Mouse (Mus musculus): Measurements from ENCODE around the gene Erc2. TPM values are rescaled to one million over a fixed set of nuclear protein-coding genes. Genes with fewer than 3 reads are reported as not detected.

Erc2 gene
- total and polyA plus RNA-seq, 2 experiments from 2014 or later = 0.11 to 1.7 TPM

DNA sequence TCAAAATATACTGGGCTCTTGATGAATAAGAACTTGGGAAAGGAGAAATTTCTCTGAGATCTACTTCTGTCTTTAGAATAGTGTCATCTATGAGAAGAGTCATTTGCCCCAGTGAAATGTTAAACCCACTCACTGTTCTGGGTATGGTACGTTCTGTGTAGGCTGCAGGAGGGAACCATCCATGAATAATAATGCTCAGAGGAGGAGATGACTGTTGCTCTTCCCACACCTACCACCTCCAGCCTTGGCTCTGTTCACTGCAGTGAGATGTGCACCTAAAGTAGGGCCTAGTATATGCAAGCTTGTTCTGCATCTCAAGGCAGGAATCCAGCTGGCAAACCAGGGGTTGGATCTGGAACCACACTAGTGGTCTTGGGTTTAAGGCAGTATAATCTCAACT is 353.4 kb downstream of the Erc2 start:
- Histone ChIP-seq H3K36me3 (replicated peaks; ENCODE audit: control insufficient read depth, insufficient read depth, low read length) (no peaks in the 10 kb centered on the region), H3K4me1 (ENCODE audit: control insufficient read depth, insufficient read depth) (no peaks in the 10 kb centered on the region), H3K27ac (ENCODE audit: low read depth) (no peak overlapping the region), H3K4me2 (ENCODE audit: low read depth, low read length) (no peak overlapping the region), H3K9ac (replicated peaks; ENCODE audit: low read depth, low read length) (no peak overlapping the region), H3K27me3 (ENCODE audit: control insufficient read depth, insufficient read depth, low read length) (no peaks in the 10 kb centered on the region), H3K9me3 (replicated peaks; ENCODE audit: control insufficient read depth, low read length) (no peaks in the 10 kb centered on the region), H3K4me3 (ENCODE audit: low read depth, low read length) (no peak overlapping the region)
- ATAC-seq (ENCODE audit: insufficient read depth, low read depth) (no peak), DNase-seq (ENCODE audit: low spot score) (no peak)
- 76% methylated on average over 1 of the region's 1 CpGs for WGBS
- TF ChIP-seq CTCF (IDR thresholded peaks at IDR 0.05; ENCODE audit: low read depth) (no peak), EP300 (IDR thresholded peaks at IDR 0.05; ENCODE audit: low read depth) (no peak)

DNA sequence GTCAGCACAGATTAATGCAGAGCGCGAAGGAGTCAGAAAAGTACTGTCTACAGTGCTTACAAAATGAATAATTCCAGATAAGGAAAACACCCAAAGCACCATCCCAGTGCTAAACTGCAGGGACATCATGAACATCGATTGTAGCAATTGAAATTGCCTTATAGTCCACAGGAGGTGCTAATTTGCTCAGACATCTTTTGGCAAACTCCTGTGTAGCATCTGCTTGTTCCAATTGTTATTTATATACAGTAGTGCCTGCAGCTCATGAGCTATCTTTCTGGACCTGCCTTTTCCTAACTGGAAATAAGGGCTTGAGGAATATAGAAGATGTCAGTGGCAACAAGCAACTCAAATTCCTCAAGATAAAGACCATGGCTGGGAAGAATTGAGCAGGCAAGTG is 362.5 kb downstream of the Erc2 start:
- H3K4me1 ChIP-seq (ENCODE audit: control insufficient read depth, insufficient read depth) = no peaks in the 10 kb centered on the region
- ATAC-seq (ENCODE audit: insufficient read depth, low read depth) = no peak
- no peak overlapping the region for H3K27ac ChIP-seq (ENCODE audit: low read depth)
- TF ChIP-seq CTCF (IDR thresholded peaks at IDR 0.05; ENCODE audit: low read depth) (no peak), EP300 (IDR thresholded peaks at IDR 0.05; ENCODE audit: low read depth) (no peak)
- H3K4me2 ChIP-seq (ENCODE audit: low read depth, low read length) = no peak overlapping the region
- no peak overlapping the region for H3K9ac ChIP-seq (replicated peaks; ENCODE audit: low read depth, low read length)
- no peaks in the 10 kb centered on the region for H3K27me3 ChIP-seq (ENCODE audit: control insufficient read depth, insufficient read depth, low read length)
- no peak overlapping the region for H3K4me3 ChIP-seq (ENCODE audit: low read depth, low read length)
- DNase-seq (ENCODE audit: low spot score) = no peak
- H3K9me3 ChIP-seq (replicated peaks; ENCODE audit: control insufficient read depth, low read length) = no peaks in the 10 kb centered on the region
- WGBS = 69% methylated on average over 3 of the region's 3 CpGs
- no peaks in the 10 kb centered on the region for H3K36me3 ChIP-seq (replicated peaks; ENCODE audit: control insufficient read depth, insufficient read depth, low read length)

DNA sequence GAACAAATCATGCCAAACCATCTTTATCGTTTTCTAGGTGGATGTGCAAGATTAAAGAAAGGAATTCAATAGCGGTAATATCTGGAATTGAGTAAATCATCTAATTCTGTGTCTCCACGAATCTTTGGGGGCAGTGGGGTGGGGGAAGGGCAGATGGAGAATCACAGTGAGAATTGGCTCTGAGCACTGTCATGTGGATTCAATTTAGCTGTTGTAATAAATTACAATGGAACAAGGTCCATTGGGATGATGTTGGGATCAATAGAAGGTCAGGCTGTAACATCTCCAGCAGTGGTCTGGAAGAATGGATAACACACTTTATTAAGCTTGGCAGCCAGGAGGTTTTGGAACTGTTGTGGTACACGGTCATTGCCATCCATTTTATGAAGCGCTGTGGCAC is 363.0 kb downstream of the Erc2 start:
- H3K4me2 ChIP-seq (ENCODE audit: low read depth, low read length) = no peak overlapping the region
- 79% methylated on average over 5 of the region's 5 CpGs for WGBS
- H3K27me3 ChIP-seq (ENCODE audit: control insufficient read depth, insufficient read depth, low read length) = no peaks in the 10 kb centered on the region
- DNase-seq (ENCODE audit: low spot score) (no peak), ATAC-seq (ENCODE audit: insufficient read depth, low read depth) (no peak)
- H3K27ac ChIP-seq (ENCODE audit: low read depth) = no peak overlapping the region
- TF ChIP-seq CTCF (IDR thresholded peaks at IDR 0.05; ENCODE audit: low read depth) (no peak), EP300 (IDR thresholded peaks at IDR 0.05; ENCODE audit: low read depth) (no peak)
- H3K4me3 ChIP-seq (ENCODE audit: low read depth, low read length) = no peak overlapping the region
- H3K9me3 ChIP-seq (replicated peaks; ENCODE audit: control insufficient read depth, low read length) = no peaks in the 10 kb centered on the region
- no peaks in the 10 kb centered on the region for H3K36me3 ChIP-seq (replicated peaks; ENCODE audit: control insufficient read depth, insufficient read depth, low read length)
- no peaks in the 10 kb centered on the region for H3K4me1 ChIP-seq (ENCODE audit: control insufficient read depth, insufficient read depth)
- no peak overlapping the region for H3K9ac ChIP-seq (replicated peaks; ENCODE audit: low read depth, low read length)

DNA sequence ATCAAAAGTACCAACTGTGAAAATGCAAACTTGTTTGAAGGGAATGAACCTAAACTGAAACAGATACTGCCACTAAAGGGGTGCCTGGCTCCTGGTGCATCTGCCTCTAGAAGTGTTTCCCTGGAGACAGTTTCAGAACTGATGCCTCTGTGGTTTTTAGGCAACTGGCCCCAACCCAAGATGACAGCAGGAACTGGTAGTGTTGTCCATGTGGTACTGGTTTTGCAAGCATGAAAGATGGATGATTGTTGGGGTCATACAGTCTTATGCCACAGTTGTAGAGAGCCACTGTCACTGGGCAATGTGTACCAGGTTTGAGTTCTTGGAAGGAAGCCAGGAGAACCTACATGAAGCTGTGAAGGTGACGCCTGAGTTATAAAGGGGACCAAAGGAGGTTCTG is 365.2 kb downstream of the Erc2 start:
- Histone ChIP-seq H3K4me1 (ENCODE audit: control insufficient read depth, insufficient read depth) (no peaks in the 10 kb centered on the region), H3K4me3 (ENCODE audit: low read depth, low read length) (no peak overlapping the region), H3K27ac (ENCODE audit: low read depth) (no peak overlapping the region), H3K27me3 (ENCODE audit: control insufficient read depth, insufficient read depth, low read length) (no peaks in the 10 kb centered on the region; the same call in 1 of the 2 replicates), H3K36me3 (replicated peaks; ENCODE audit: control insufficient read depth, insufficient read depth, low read length) (no peaks in the 10 kb centered on the region), H3K4me2 (ENCODE audit: low read depth, low read length) (no peak overlapping the region), H3K9me3 (replicated peaks; ENCODE audit: control insufficient read depth, low read length) (no peaks in the 10 kb centered on the region), H3K9ac (replicated peaks; ENCODE audit: low read depth, low read length) (no peak overlapping the region)
- 68% methylated on average over 1 of the region's 1 CpGs for WGBS
- ATAC-seq (ENCODE audit: insufficient read depth, low read depth) = no peak
- TF ChIP-seq CTCF (IDR thresholded peaks at IDR 0.05; ENCODE audit: low read depth) (no peak), EP300 (IDR thresholded peaks at IDR 0.05; ENCODE audit: low read depth) (no peak)
- no peak for DNase-seq (ENCODE audit: low spot score)

DNA sequence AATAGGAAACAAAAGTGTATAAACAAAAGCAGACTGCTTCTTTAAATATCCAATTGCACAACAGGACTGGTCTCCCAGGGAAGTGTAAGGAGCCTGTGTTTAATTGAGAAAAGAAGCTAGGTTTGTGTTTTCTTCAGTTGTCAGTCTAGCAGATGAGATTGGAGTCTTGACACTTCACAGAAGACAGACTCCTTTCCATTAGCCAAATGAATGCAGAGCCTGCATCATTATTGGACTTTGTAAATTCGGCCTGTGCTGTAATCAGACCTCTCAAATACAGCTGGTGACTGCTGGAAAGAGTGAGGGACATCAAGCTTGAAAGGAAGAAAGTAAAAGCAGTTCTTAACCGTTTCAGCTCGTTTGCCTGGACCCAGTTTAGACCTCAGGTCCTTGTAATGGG is 376.3 kb downstream of the Erc2 start:
- Histone ChIP-seq H3K27me3 (ENCODE audit: control insufficient read depth, insufficient read depth, low read length) (peaks cover 8% of the 10 kb centered on the region), H3K27ac (ENCODE audit: low read depth) (no peak overlapping the region), H3K4me1 (ENCODE audit: control insufficient read depth, insufficient read depth) (no peaks in the 10 kb centered on the region), H3K9me3 (replicated peaks; ENCODE audit: control insufficient read depth, low read length) (no peaks in the 10 kb centered on the region), H3K9ac (replicated peaks; ENCODE audit: low read depth, low read length) (no peak overlapping the region), H3K4me2 (ENCODE audit: low read depth, low read length) (no peak overlapping the region), H3K4me3 (ENCODE audit: low read depth, low read length) (no peak overlapping the region), H3K36me3 (replicated peaks; ENCODE audit: control insufficient read depth, insufficient read depth, low read length) (no peaks in the 10 kb centered on the region)
- TF ChIP-seq CTCF (IDR thresholded peaks at IDR 0.05; ENCODE audit: low read depth) (no peak), EP300 (IDR thresholded peaks at IDR 0.05; ENCODE audit: low read depth) (no peak)
- WGBS = 68% methylated on average over 3 of the region's 3 CpGs
- DNase-seq (ENCODE audit: low spot score) (no peak), ATAC-seq (ENCODE audit: insufficient read depth, low read depth) (no peak)

DNA sequence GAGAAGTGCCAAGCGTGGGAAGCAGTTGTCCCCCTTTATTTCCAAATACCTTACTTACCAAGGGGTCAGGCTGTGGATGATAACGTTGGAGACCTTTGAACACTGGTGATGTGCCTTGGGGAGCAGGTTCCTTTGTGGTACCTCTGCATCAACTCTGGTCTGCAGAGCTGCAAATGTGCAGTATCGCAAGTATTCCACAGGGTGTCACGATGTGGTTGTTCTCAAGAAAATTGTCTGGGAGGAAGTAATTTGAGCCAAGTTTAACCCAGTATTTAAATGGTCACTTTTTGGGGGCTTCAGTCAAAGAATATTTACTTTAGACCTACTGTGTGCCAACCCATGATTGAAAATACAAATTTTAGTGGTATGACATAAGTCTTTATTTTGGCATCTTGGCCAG is 381.8 kb downstream of the Erc2 start:
- H3K27ac ChIP-seq (ENCODE audit: low read depth) = no peak overlapping the region
- ATAC-seq (ENCODE audit: insufficient read depth, low read depth) (no peak), DNase-seq (ENCODE audit: low spot score) (peak; percentile 39)
- no peak overlapping the region for H3K4me3 ChIP-seq (ENCODE audit: low read depth, low read length)
- TF ChIP-seq CTCF (IDR thresholded peaks at IDR 0.05; ENCODE audit: low read depth) (peak; percentile 54), EP300 (IDR thresholded peaks at IDR 0.05; ENCODE audit: low read depth) (no peak)
- H3K4me2 ChIP-seq (ENCODE audit: low read depth, low read length) = no peak overlapping the region
- WGBS = 39% methylated on average over 4 of the region's 4 CpGs
- H3K4me1 ChIP-seq (ENCODE audit: control insufficient read depth, insufficient read depth) = no peaks in the 10 kb centered on the region
- no peaks in the 10 kb centered on the region for H3K36me3 ChIP-seq (replicated peaks; ENCODE audit: control insufficient read depth, insufficient read depth, low read length)
- H3K9ac ChIP-seq (replicated peaks; ENCODE audit: low read depth, low read length) = no peak overlapping the region
- H3K9me3 ChIP-seq (replicated peaks; ENCODE audit: control insufficient read depth, low read length) = no peaks in the 10 kb centered on the region
- peaks cover 40% of the 10 kb centered on the region for H3K27me3 ChIP-seq (ENCODE audit: control insufficient read depth, insufficient read depth, low read length)
